Mouse (Mus musculus) stomach, postnatal 0 days (tissue): ENCODE measurements around the gene Fsip1. TPM values are rescaled to one million over a fixed set of nuclear protein-coding genes. Genes with fewer than 3 reads are reported as not detected.

Experiments
- ATAC-seq: fragments of 200-750 bp; cut with Nextera tagmentation; 2 replicates; pipeline ENCODE4 v1.8.0; 2017; ENCODE audit not compliant: low FRiP score, low TSS enrichment
- DNase-seq: peaks from one replicate; pipeline ENCODE4 v3.0.0-alpha.2; 2016; ENCODE audit warnings: low spot score
- H3K27ac ChIP-seq: fragments of 300-500 bp; sonication (generic); replicated peaks from 2 replicates; pipeline ENCODE4 v1.5.1; 2014; ENCODE audit warnings: mild to moderate bottlenecking, control low read depth
- H3K27me3 ChIP-seq: fragments of 300-500 bp; sonication (generic); 2 replicates; pipeline ENCODE4 v1.6.1; 2014; ENCODE audit warnings: low read length; ENCODE audit not compliant: control insufficient read depth, insufficient read depth
- H3K36me3 ChIP-seq: fragments of 300-500 bp; sonication (generic); 2 replicates; pipeline ENCODE4 v1.6.1; 2014; ENCODE audit warnings: low read length, mixed read lengths; ENCODE audit not compliant: control insufficient read depth, insufficient read depth
- H3K4me1 ChIP-seq: fragments of 300-500 bp; sonication (generic); replicated peaks from 2 replicates; pipeline ENCODE4 v1.6.1; 2014; ENCODE audit warnings: antibody characterized with exemption; ENCODE audit not compliant: control insufficient read depth, insufficient read depth
- H3K4me2 ChIP-seq: fragments of 300-500 bp; sonication (generic); replicated peaks from 2 replicates; pipeline ENCODE4 v1.6.1; 2014; ENCODE audit warnings: low read depth, mild to moderate bottlenecking, control low read depth, moderate library complexity
- H3K4me3 ChIP-seq: fragments of 300-500 bp; sonication (generic); 2 replicates; pipeline ENCODE4 v1.5.1; 2014; ENCODE audit warnings: low read depth, low read length, control low read depth
- H3K9ac ChIP-seq: fragments of 300-500 bp; sonication (generic); 2 replicates; pipeline ENCODE4 v1.6.1; 2014; ENCODE audit warnings: mild to moderate bottlenecking, low read length, control low read depth, mixed read lengths
- H3K9me3 ChIP-seq: fragments of 300-500 bp; sonication (generic); 2 replicates; pipeline ENCODE4 v1.6.1; 2016; ENCODE audit warnings: low read length; ENCODE audit not compliant: control insufficient read depth
- CTCF ChIP-seq: IDR thresholded peaks from 2 replicates; pipeline ENCODE4 v1.5.1; 2016; ENCODE audit warnings: antibody characterized with exemption, low read depth, mild to moderate bottlenecking, moderate library complexity
- EP300 ChIP-seq: optimal IDR thresholded peaks from 2 replicates; pipeline ENCODE3; 2016; ENCODE audit warnings: antibody characterized with exemption
- WGBS: fragments of 180-500 bp; shearing (Covaris S2); extraction: QIAGEN DNeasy Blood & Tissue Kit; methylation state at CpG from one replicate; pipeline ENCODE4 v1.1.7; 2014; 5-methylcytosine and 5-hydroxymethylcytosine counted together
- polyA plus RNA-seq: library from polyadenylated mRNA; unstranded; fragments of >200 nt; fragmentation: Nextera tagmentation; extraction: Ambion mirVana; gene quantifications from 2 replicates; pipeline ENCODE4 v1.2.1, GENCODE M21; 2015

Gene Fsip1
- polyA plus RNA-seq, 1 experiment from 2014 or later, result 0.07 TPM

DNA sequence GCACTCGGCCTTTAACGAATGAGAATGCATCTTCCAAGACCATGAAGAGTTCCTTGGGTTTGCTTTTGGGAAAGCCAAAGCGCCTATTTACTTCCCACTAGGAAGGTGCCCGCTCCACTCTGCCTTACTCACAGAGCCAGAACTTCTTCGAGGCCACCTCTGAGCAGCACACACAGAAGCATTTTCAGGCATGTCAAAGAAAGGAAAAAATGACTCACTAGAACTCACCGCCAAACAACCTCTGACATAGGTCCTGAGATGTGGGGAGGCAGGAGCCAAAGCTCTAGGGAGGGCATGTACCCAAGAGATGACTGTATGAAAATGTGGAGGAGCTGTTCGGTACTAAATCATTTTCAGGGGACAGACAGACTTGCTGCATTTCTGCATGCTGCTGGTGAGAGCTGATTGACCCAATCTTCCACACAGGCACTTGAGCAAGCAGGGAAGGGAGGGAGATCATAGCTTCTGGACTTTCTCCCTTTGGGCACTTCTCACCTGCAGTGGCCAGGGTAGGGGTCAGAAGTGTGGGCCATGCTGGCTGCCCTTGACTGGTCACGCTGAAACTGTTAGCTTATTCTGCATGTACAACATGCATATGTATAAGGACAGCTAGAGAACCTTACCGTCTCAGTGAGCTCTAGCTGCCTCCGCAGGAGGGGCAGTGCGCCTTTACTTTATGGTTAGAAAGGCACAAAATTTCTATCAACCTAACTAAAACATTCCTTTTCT, 131.4 kb downstream of the Fsip1 start:
- no peak overlapping the region for H3K27ac ChIP-seq
- no peak for DNase-seq
- 70% methylated on average over 11 of the region's 11 CpGs for WGBS
- H3K4me1 ChIP-seq, result no peaks in the 10 kb centered on the region
- TF ChIP-seq EP300 (no peak), CTCF (no peak)
- no peaks in the 10 kb centered on the region for H3K27me3 ChIP-seq
- no peak overlapping the region for H3K9ac ChIP-seq
- H3K9me3 ChIP-seq, result no peaks in the 10 kb centered on the region
- H3K4me3 ChIP-seq, result no peak overlapping the region
- peaks cover 29% of the 10 kb centered on the region for H3K36me3 ChIP-seq
- ATAC-seq, result no peak
- no peak overlapping the region for H3K4me2 ChIP-seq

DNA sequence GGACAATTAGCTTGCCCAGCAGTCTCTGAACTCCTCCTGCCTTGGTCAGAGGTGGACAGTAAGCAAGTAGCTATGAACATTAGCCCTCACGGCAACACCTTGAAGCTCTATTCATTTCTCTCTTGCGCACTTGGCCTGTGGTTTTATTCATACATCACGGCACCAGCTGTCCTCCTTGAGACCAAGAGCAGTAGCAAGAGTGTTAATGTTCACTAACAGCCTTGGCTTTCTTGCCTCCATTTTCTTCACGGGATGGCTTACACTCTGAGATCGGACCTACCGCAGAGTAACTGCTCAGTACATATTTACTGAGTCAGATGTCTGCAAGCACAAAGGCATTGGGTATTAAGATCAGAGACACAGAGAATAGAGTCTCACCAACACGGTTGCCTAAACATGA, 132.3 kb downstream of the Fsip1 start:
- no peak for DNase-seq
- no peak for ATAC-seq

DNA sequence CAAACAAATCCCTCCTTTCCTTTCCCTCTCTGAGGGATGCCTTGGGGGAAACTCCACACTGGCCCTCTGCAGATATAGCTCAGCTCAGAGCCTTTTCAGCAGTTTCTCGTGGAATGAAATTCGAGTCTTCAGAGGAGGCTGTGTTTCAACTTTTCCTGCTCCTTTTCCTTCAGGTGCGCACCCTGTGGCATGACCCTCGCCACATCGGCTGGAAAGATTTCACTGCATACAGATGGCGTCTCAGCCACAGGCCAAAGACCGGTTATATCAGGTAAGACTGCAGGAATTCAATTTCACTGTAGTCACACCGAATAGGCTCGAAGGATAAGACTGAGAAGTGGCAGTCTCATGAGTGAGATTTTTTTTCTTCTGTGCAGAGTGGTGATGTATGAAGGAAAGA, 133.0 kb downstream of the Fsip1 start:
- H3K4me1 ChIP-seq, result no peaks in the 10 kb centered on the region
- ATAC-seq (no peak), DNase-seq (no peak)
- H3K4me3 ChIP-seq, result no peak overlapping the region
- H3K9me3 ChIP-seq, result no peaks in the 10 kb centered on the region
- WGBS, result 87% methylated on average over 9 of the region's 9 CpGs
- H3K27ac ChIP-seq, result no peak overlapping the region
- TF ChIP-seq EP300 (no peak), CTCF (no peak)
- no peak overlapping the region for H3K4me2 ChIP-seq
- H3K27me3 ChIP-seq, result no peaks in the 10 kb centered on the region
- H3K9ac ChIP-seq, result no peak overlapping the region
- H3K36me3 ChIP-seq, result peaks cover 41% of the 10 kb centered on the region

More for the DNA sequence above, 132.3 kb downstream of the Fsip1 start:
- no peaks in the 10 kb centered on the region for H3K9me3 ChIP-seq
- no peak overlapping the region for H3K4me2 ChIP-seq
- no peak overlapping the region for H3K9ac ChIP-seq
- WGBS, result 63% methylated on average over 7 of the region's 7 CpGs
- TF ChIP-seq EP300, result no peak
- TF ChIP-seq CTCF, result no peak
- no peak overlapping the region for H3K4me3 ChIP-seq
- peaks cover 35% of the 10 kb centered on the region for H3K36me3 ChIP-seq
- H3K27ac ChIP-seq, result no peak overlapping the region
- no peaks in the 10 kb centered on the region for H3K27me3 ChIP-seq
- no peaks in the 10 kb centered on the region for H3K4me1 ChIP-seq

DNA sequence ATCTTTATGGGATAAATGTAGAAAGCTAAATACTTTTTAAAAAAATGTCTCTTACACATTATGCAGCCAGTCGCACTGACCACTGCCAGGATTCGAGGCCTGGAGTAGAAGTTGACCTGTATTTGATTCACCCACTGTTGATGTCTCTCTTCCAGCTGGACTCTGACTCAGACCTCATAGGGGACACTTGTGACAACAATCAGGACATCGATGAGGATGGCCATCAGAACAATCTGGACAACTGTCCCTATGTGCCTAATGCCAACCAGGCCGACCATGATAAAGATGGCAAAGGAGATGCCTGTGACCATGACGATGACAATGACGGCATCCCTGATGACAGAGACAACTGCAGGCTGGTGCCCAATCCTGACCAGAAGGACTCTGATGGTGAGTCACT, 134.5 kb downstream of the Fsip1 start:
- H3K4me2 ChIP-seq, result no peak overlapping the region
- H3K9me3 ChIP-seq, result no peaks in the 10 kb centered on the region
- H3K9ac ChIP-seq, result no peak overlapping the region
- DNase-seq (no peak), ATAC-seq (no peak)
- no peak for TF ChIP-seq EP300
- no peak overlapping the region for H3K27ac ChIP-seq
- no peaks in the 10 kb centered on the region for H3K27me3 ChIP-seq
- no peak overlapping the region for H3K4me3 ChIP-seq
- 91% methylated on average over 6 of the region's 6 CpGs for WGBS
- H3K36me3 ChIP-seq, result peaks cover 53% of the 10 kb centered on the region
- H3K4me1 ChIP-seq, result no peaks in the 10 kb centered on the region

DNA sequence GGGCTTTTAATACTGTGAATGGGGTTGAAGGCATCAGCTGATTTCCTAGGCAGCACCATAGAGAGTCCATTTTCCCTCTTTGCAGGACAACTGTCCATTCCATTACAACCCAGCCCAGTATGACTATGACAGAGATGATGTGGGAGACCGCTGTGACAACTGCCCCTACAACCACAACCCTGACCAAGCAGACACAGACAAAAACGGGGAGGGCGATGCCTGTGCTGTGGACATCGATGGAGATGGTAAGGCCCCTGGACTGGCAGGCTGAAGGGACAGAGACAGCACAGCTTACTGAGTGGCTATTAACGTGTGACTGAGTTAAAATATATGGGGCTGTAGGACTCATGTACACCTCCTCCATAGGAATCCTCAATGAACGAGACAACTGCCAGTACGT, 136.0 kb downstream of the Fsip1 start:
- Histone ChIP-seq H3K36me3 (peaks cover 58% of the 10 kb centered on the region), H3K4me3 (no peak overlapping the region), H3K9ac (no peak overlapping the region), H3K4me2 (no peak overlapping the region), H3K27me3 (no peaks in the 10 kb centered on the region), H3K4me1 (no peaks in the 10 kb centered on the region), H3K9me3 (no peaks in the 10 kb centered on the region), H3K27ac (no peak overlapping the region)
- ATAC-seq, result no peak
- 90% methylated on average over 7 of the region's 7 CpGs for WGBS
- TF ChIP-seq EP300 (no peak), CTCF (no peak)
- no peak for DNase-seq

DNA sequence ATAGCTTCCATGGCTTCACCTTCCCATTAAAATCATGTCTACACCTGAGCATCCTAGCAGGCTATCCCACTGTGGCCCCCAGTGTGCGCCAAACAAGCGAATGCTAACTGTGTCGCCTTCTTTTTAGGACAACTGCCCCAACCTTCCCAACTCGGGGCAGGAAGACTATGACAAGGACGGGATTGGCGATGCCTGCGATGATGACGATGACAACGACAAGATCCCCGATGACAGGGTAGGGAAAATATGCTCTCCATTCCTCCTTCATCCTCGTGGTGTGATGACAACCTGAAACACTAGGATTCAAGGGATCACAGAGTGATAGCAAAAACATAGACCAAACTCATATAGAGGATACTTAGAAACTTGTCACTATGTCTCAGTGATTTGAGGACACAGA, 136.7 kb downstream of the Fsip1 start:
- H3K36me3 ChIP-seq, result peaks cover 62% of the 10 kb centered on the region
- ATAC-seq (no peak), DNase-seq (no peak)
- WGBS, result 93% methylated on average over 11 of the region's 11 CpGs
- TF ChIP-seq EP300 (no peak), CTCF (no peak)
- H3K9ac ChIP-seq, result no peak overlapping the region
- H3K4me1 ChIP-seq, result no peaks in the 10 kb centered on the region
- H3K27ac ChIP-seq, result no peak overlapping the region
- H3K9me3 ChIP-seq, result no peaks in the 10 kb centered on the region
- H3K4me2 ChIP-seq, result no peak overlapping the region
- no peaks in the 10 kb centered on the region for H3K27me3 ChIP-seq
- no peak overlapping the region for H3K4me3 ChIP-seq
